ENCODE assay signal across 9 mouse cellular contexts in the genomic region with DNA sequence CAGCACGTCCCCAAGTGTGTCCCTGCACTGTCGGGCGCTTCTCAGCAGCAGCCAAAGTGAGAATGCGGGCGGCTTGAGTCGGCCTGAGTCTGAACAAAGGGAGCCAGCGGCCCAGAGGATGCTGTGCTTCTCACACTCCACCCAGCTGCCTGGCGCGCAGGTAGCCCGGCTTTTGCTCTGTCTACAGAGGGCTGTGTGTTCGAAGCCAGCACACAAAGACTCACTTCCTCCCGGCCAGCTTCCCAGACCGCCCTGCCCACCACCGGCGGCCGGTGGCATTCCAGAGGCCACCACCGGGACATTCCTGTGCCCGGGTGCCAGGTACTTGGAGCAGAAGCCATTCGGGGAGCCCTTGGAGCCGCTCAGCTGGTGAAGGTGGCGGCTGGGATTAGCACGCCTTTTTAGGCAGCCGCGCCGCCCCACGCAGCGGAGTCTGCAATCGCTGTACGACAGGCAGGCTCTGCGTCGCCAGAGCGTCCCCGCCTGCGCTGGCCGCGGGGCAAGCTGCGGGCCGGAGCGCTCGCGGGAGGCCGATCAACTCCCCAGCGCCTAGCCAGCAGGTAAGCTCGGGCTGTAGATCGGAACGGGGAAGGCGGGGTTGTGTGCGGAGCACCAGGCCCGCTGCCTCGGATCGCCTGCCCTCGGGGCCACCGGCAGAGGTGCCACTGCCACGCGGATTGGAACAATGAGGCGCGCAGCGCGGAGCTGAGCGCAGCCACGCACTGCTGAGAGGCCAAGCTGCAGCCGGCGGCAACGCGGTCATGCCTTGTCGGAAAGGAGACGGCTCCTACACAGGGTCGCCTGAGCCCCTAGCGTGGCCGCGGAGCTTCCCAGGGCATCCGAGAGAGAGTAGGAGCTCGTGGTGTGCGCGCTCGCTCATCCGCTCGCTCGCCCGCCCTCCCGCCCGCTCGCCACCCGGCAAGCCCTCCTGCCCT. TPM values are rescaled to one million over a fixed set of nuclear protein-coding genes. Genes with fewer than 3 reads are reported as not detected.
A peak's percentile ranks its signal among the peaks of the same experiment; 100 is the strongest.
DNase-seq lines count a peak whose midpoint lies in the region; ATAC-seq and TF ChIP-seq lines count a peak whose summit lies in the region.
"Had no signal": no experiment of that assay in that cellular context is flagged by ENCODE, and none has a peak within 500 bp of the region (broad histone marks: within the 10 kb centered on the region; RNA-seq: fewer than 3 reads in every experiment).

Gene St6gal2 (plus strand): TSS at position 133 of the 935 bp plus-strand sequence.

- under 1% methylated on average over 84 of the region's 84 CpGs for WGBS in midbrain, embryonic 11.5 days

- peak; percentile 1 for DNase-seq in kidney, postnatal 14 days
- DNase-seq in kidney, postnatal 25 days = no peak
- peak; percentile 4 for DNase-seq in cerebellum, adult 9-11 months
- DNase-seq in frontal cortex, adult 2 months (ENCODE audit: extremely low spot score in 1 of 2, low spot score in 1 of 2) = peak; percentile 54 to 77
- DNase-seq in layer of hippocampus, postnatal 25 days (ENCODE audit: extremely low spot score in 1 of 2, low spot score in 1 of 2) = peak; percentile 52 to 59
- DNase-seq in midbrain, embryonic 11.5 days (ENCODE audit: low spot score, missing footprints) = peak; percentile 97
- no peak for DNase-seq in urinary bladder, adult 18-20 months (ENCODE audit: low spot score in 2 of 2)

- H3K27ac ChIP-seq in midbrain, embryonic 11.5 days (ENCODE audit: low read depth, low read length) = peak within 1 kb of the TSS; percentile 63
- no peak within 1 kb of the TSS for H3K27ac ChIP-seq in testis, adult 2 months (ENCODE audit: control insufficient read depth, insufficient read depth, low read depth, low read length)

- peak; percentile 92 for ATAC-seq in midbrain, embryonic 11.5 days (ENCODE audit: low FRiP score)

- 0 out of 2 replicates have a peak, but pooled peaks cover 4% of the 10 kb centered on the region for H3K4me1 ChIP-seq in midbrain, embryonic 11.5 days (ENCODE audit: control insufficient read depth, insufficient read depth, low read length)
- peaks cover 3% of the 10 kb centered on the region for H3K4me1 ChIP-seq in testis, adult 2 months (ENCODE audit: control insufficient read depth, insufficient read depth, low read length)

- H3K27me3 ChIP-seq in midbrain, embryonic 11.5 days (ENCODE audit: control insufficient read depth, insufficient read depth, low read length) = no peaks in the 10 kb centered on the region
- no peaks in the 10 kb centered on the region for H3K27me3 ChIP-seq in testis, adult 2 months (ENCODE audit: control insufficient read depth, insufficient read depth, low read length)

- H3K4me2 ChIP-seq in midbrain, embryonic 11.5 days = peak within 1 kb of the TSS; percentile 78

- H3K9ac ChIP-seq in midbrain, embryonic 11.5 days (ENCODE audit: low read length) = peak within 1 kb of the TSS; percentile 89

- TF ChIP-seq POLR2A in testis, adult 2 months (IDR thresholded peaks at IDR 0.05; ENCODE audit: control insufficient read depth, low read depth, low read length) = no peak

- H3K36me3 ChIP-seq in midbrain, embryonic 11.5 days (ENCODE audit: control insufficient read depth, insufficient read depth, low read length) = no peaks in the 10 kb centered on the region
- no peaks in the 10 kb centered on the region for H3K36me3 ChIP-seq in testis, adult 2 months (ENCODE audit: control insufficient read depth, insufficient read depth, low read length)

- peak within 1 kb of the TSS; percentile 66 for H3K4me3 ChIP-seq in midbrain, embryonic 11.5 days (ENCODE audit: low read depth, low read length)
- peak within 1 kb of the TSS; percentile 11 for H3K4me3 ChIP-seq in testis, adult 2 months (ENCODE audit: control insufficient read depth, low read depth, low read length)

- TF ChIP-seq CTCF in testis, adult 2 months (IDR thresholded peaks at IDR 0.05; ENCODE audit: control insufficient read depth, insufficient read depth, insufficient replicate concordance, low read depth, low read length) = no peak

- H3K9me3 ChIP-seq in midbrain, embryonic 11.5 days (ENCODE audit: control insufficient read depth, low read length) = no peaks in the 10 kb centered on the region

RNA-seq across cellular contexts. Expression of gene St6gal2, which starts in this region (rescaled TPM):
- 20.6 and 24.0 TPM in 2 replicates for polyA plus RNA-seq in frontal cortex, adult 2 months (2012; rRNA removed)
- 10 to 100 TPM; 17.3 to 17.4 TPM for total RNA-seq in layer of hippocampus, postnatal 25 days (2021)
- polyA plus RNA-seq in midbrain, embryonic 11.5 days (2014; fragmentation: Nextera tagmentation; extraction: Ambion mirVana) = 7.4 and 8.3 TPM in 2 replicates
- polyA plus RNA-seq in testis, adult 2 months (2012; rRNA removed) = not detected in 2 replicates
- total RNA-seq: neutrophil, adult 5-6 weeks had no signal

Comparison
In these comparisons a context has a peak if more than half of its experiments do, and no peak if none do; other contexts are left out.
1. DNase-seq: peak in kidney, postnatal 14 days (single experiment), cerebellum, adult 9-11 months (single experiment), frontal cortex, adult 2 months (2 of 2), layer of hippocampus, postnatal 25 days (2 of 2) and midbrain, embryonic 11.5 days (single experiment); none in kidney, postnatal 25 days (0 of 2) and urinary bladder, adult 18-20 months (0 of 2).